18 mouse cellular contexts compared by ENCODE assay signal in the genomic region with DNA sequence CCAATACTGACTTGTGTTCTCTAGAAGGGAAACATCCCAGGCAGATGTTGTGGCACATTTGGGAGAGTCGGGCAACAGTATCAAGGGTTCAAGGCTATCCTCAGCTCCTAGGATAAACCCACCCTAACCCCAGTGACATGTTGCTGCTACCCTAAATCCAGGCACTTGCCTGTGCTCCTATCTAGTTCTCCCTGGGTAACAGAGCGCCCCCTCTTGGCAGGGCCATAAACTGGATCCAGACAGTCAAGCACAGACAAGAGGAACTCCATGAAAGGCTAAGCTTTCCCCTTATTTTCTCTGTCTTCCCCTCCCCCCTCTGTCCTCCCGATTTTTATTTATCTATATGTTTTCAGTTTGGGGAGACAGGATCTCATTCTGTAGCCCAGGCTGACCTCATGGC. TPM values are rescaled to one million over a fixed set of nuclear protein-coding genes. Genes with fewer than 3 reads are reported as not detected.
DNase-seq lines count a peak whose midpoint lies in the region; ATAC-seq and TF ChIP-seq lines count a peak whose summit lies in the region.
"Had no signal": no experiment of that assay in that cellular context is flagged by ENCODE, and none has a peak within 500 bp of the region (broad histone marks: within the 10 kb centered on the region; RNA-seq: fewer than 3 reads in every experiment).

No protein-coding gene starts in this region.

- no peak for TF ChIP-seq EP300 in stomach, postnatal 0 days (optimal IDR thresholded peaks at IDR 0.05)

- H3K4me2 ChIP-seq in kidney, postnatal 0 days (ENCODE audit: low read length): no peak overlapping the region
- H3K4me2 ChIP-seq in stomach, postnatal 0 days (replicated peaks; ENCODE audit: low read depth): no peak overlapping the region
- no peak overlapping the region for H3K4me2 ChIP-seq in forebrain, embryonic 13.5 days
- H3K4me2 ChIP-seq: forebrain, embryonic 15.5 days; heart, embryonic 11.5 days; limb, embryonic 15.5 days; midbrain, embryonic 15.5 days had no signal

- no peak for DNase-seq in kidney, postnatal 0 days (ENCODE audit: low spot score)
- no peak for DNase-seq in kidney, adult 18-20 months
- DNase-seq in thymus, postnatal 14 days: peak; percentile 25
- DNase-seq in thymus, postnatal 10 days (ENCODE audit: low spot score in 2 of 2): no peak
- peak; percentile 48 for DNase-seq in ZHBTc4 (ENCODE audit: low read depth, low spot score)
- DNase-seq in stomach, postnatal 0 days (ENCODE audit: low spot score): no peak
- DNase-seq in right cerebral cortex, postnatal 36 days (ENCODE audit: low spot score in 2 of 2): no peak
- DNase-seq: adrenal gland, postnatal 14 days; cerebellum, adult 9-10 months; embryo, embryonic 11 days; gastrocnemius, postnatal 10 days had no signal

- H3K27me3 ChIP-seq in kidney, postnatal 0 days (ENCODE audit: insufficient read depth, low read length): no peaks in the 10 kb centered on the region
- H3K27me3 ChIP-seq in stomach, postnatal 0 days (ENCODE audit: control insufficient read depth, insufficient read depth, low read length): no peaks in the 10 kb centered on the region
- H3K27me3 ChIP-seq in forebrain, embryonic 13.5 days: peaks cover 7% of the 10 kb centered on the region; the same call in 1 of the 2 replicates
- H3K27me3 ChIP-seq: forebrain, embryonic 15.5 days had no signal

- no peaks in the 10 kb centered on the region for H3K36me3 ChIP-seq in kidney, postnatal 0 days (ENCODE audit: insufficient read depth, low read length)
- no peaks in the 10 kb centered on the region for H3K36me3 ChIP-seq in stomach, postnatal 0 days (ENCODE audit: control insufficient read depth, insufficient read depth, low read length)
- no peaks in the 10 kb centered on the region for H3K36me3 ChIP-seq in forebrain, embryonic 13.5 days (ENCODE audit: poor library complexity, severe bottlenecking)
- H3K36me3 ChIP-seq: forebrain, embryonic 15.5 days; limb, embryonic 15.5 days; midbrain, embryonic 15.5 days had no signal

- no peak overlapping the region for H3K27ac ChIP-seq in kidney, postnatal 0 days
- H3K27ac ChIP-seq in stomach, postnatal 0 days (replicated peaks): no peak overlapping the region
- no peak overlapping the region for H3K27ac ChIP-seq in forebrain, embryonic 13.5 days
- H3K27ac ChIP-seq: forebrain, embryonic 15.5 days; limb, embryonic 15.5 days; macrophage; midbrain, embryonic 15.5 days had no signal

- 0 out of 2 replicates have a peak, but pooled peaks have one; percentile 8 for TF ChIP-seq CTCF in kidney, postnatal 0 days (IDR thresholded peaks at IDR 0.05; ENCODE audit: low read depth)
- TF ChIP-seq CTCF in stomach, postnatal 0 days (IDR thresholded peaks at IDR 0.05; ENCODE audit: low read depth): peak; percentile 50

- H3K9me3 ChIP-seq in kidney, postnatal 0 days (replicated peaks; ENCODE audit: low read length): no peaks in the 10 kb centered on the region
- H3K9me3 ChIP-seq in stomach, postnatal 0 days (ENCODE audit: control insufficient read depth, low read length): no peaks in the 10 kb centered on the region
- H3K9me3 ChIP-seq in forebrain, embryonic 13.5 days (replicated peaks): no peaks in the 10 kb centered on the region
- H3K9me3 ChIP-seq: forebrain, embryonic 15.5 days; limb, embryonic 15.5 days; midbrain, embryonic 15.5 days had no signal

- H3K9ac ChIP-seq in kidney, postnatal 0 days (ENCODE audit: low read depth, low read length): no peak overlapping the region
- H3K9ac ChIP-seq in stomach, postnatal 0 days (ENCODE audit: low read length): no peak overlapping the region
- no peak overlapping the region for H3K9ac ChIP-seq in forebrain, embryonic 13.5 days
- H3K9ac ChIP-seq: forebrain, embryonic 15.5 days; limb, embryonic 15.5 days; midbrain, embryonic 15.5 days had no signal

- H3K4me3 ChIP-seq in kidney, postnatal 0 days (replicated peaks; ENCODE audit: low read depth, low read length): no peak overlapping the region
- no peak overlapping the region for H3K4me3 ChIP-seq in stomach, postnatal 0 days (ENCODE audit: low read depth, low read length)
- H3K4me3 ChIP-seq in forebrain, embryonic 13.5 days: no peak overlapping the region
- H3K4me3 ChIP-seq: forebrain, embryonic 15.5 days; limb, embryonic 15.5 days; midbrain, embryonic 15.5 days had no signal

- H3K4me1 ChIP-seq in kidney, postnatal 0 days (replicated peaks; ENCODE audit: insufficient read depth, low read length): no peaks in the 10 kb centered on the region
- no peaks in the 10 kb centered on the region for H3K4me1 ChIP-seq in stomach, postnatal 0 days (replicated peaks; ENCODE audit: control insufficient read depth, insufficient read depth)
- H3K4me1 ChIP-seq in forebrain, embryonic 13.5 days: peaks cover 12% of the 10 kb centered on the region

- WGBS in kidney, postnatal 0 days: 72% methylated on average over 3 of the region's 3 CpGs
- WGBS in stomach, postnatal 0 days: 74% methylated on average over 3 of the region's 3 CpGs
- 73% methylated on average over 3 of the region's 3 CpGs for WGBS in forebrain, embryonic 13.5 days

- no peak for ATAC-seq in kidney, postnatal 0 days (replicated peaks; ENCODE audit: low FRiP score, low read depth)
- no peak for ATAC-seq in stomach, postnatal 0 days (ENCODE audit: low FRiP score, low TSS enrichment)
- no peak for ATAC-seq in forebrain, embryonic 13.5 days
- ATAC-seq: forebrain, embryonic 15.5 days; hindbrain, embryonic 16.5 days; midbrain, embryonic 15.5 days had no signal

RNA-seq across cellular contexts. Expression of a gene that starts 45.1 kb away (rescaled TPM):
- polyA plus RNA-seq in kidney, postnatal 0 days (2015; fragmentation: Nextera tagmentation; extraction: Ambion mirVana): 0.09 TPM in 1 of 2 replicates, not detected in the other
- polyA plus RNA-seq in stomach, postnatal 0 days (2015; fragmentation: Nextera tagmentation; extraction: Ambion mirVana): 0.25 and 0.29 TPM in 2 replicates
- not detected in 2 replicates for polyA plus RNA-seq in forebrain, embryonic 13.5 days (2015; fragmentation: Nextera tagmentation; extraction: Ambion mirVana)
- polyA plus RNA-seq: forebrain, embryonic 15.5 days; hindbrain, embryonic 16.5 days; macrophage; midbrain, embryonic 15.5 days had no signal

Comparison
In these comparisons a context has a peak if more than half of its experiments do, and no peak if none do; other contexts are left out.
1. DNase-seq: peak in thymus, postnatal 14 days (single experiment) and ZHBTc4 (single experiment); none in kidney, postnatal 0 days (single experiment), kidney, adult 18-20 months (single experiment), thymus, postnatal 10 days (0 of 2), stomach, postnatal 0 days (single experiment) and right cerebral cortex, postnatal 36 days (0 of 2).